Mouse (Mus musculus): Measurements from ENCODE around the gene Rnf19b. TPM values are rescaled to one million over a fixed set of nuclear protein-coding genes. Genes with fewer than 3 reads are reported as not detected.

The Rnf19b gene
- polyA plus RNA-seq, 1 experiment: 51.1 TPM

GRCm38 (mm10) chr4:129110804-129111203 is 52.7 kb downstream of the Rnf19b start:
- TF ChIP-seq POLR2A (IDR thresholded peaks at IDR 0.05; ENCODE audit: borderline replicate concordance, extremely low read depth, low read depth, low read length) (no peak), CTCF (IDR thresholded peaks at IDR 0.05; ENCODE audit: insufficient read depth, low read length) (no peak)

GRCm38 (mm10) chr4:129111350-129111749 is 53.3 kb downstream of the Rnf19b start:
- 52% methylated on average over 11 of the region's 11 CpGs for WGBS
- Histone ChIP-seq H3K4me1 (ENCODE audit: control insufficient read depth, insufficient read depth, low read length) (no peaks in the 10 kb centered on the region), H3K4me3 (replicated peaks; ENCODE audit: extremely low read depth, low read depth, low read length) (no peak overlapping the region)
- no peak for TF ChIP-seq CTCF (IDR thresholded peaks at IDR 0.05; ENCODE audit: insufficient read depth, low read length)
- no peak for TF ChIP-seq POLR2A (IDR thresholded peaks at IDR 0.05; ENCODE audit: borderline replicate concordance, extremely low read depth, low read depth, low read length)
- DNase-seq: no peak

More at GRCm38 (mm10) chr4:129110804-129111203, 52.7 kb downstream of the Rnf19b start:
- no peak for DNase-seq
- WGBS: 86% methylated on average over 6 of the region's 6 CpGs
- Histone ChIP-seq H3K4me3 (replicated peaks; ENCODE audit: extremely low read depth, low read depth, low read length) (no peak overlapping the region), H3K4me1 (ENCODE audit: control insufficient read depth, insufficient read depth, low read length) (no peaks in the 10 kb centered on the region)

GRCm38 (mm10) chr4:129112231-129112630 is 54.2 kb downstream of the Rnf19b start:
- no peaks in the 10 kb centered on the region for H3K4me1 ChIP-seq (ENCODE audit: control insufficient read depth, insufficient read depth, low read length)
- TF ChIP-seq CTCF (IDR thresholded peaks at IDR 0.05; ENCODE audit: insufficient read depth, low read length): no peak
- no peak for TF ChIP-seq POLR2A (IDR thresholded peaks at IDR 0.05; ENCODE audit: borderline replicate concordance, extremely low read depth, low read depth, low read length)
- H3K4me3 ChIP-seq (replicated peaks; ENCODE audit: extremely low read depth, low read depth, low read length): no peak overlapping the region
- 42% methylated on average over 13 of the region's 13 CpGs for WGBS
- DNase-seq: no peak

GRCm38 (mm10) chr4:129113083-129113988 is 55.3 kb downstream of the Rnf19b start:
- WGBS: 34% methylated on average over 28 of the region's 28 CpGs

GRCm38 (mm10) chr4:129116703-129117102 is 58.6 kb downstream of the Rnf19b start:
- no peak overlapping the region for H3K4me3 ChIP-seq (replicated peaks; ENCODE audit: extremely low read depth, low read depth, low read length)
- no peak for TF ChIP-seq CTCF (IDR thresholded peaks at IDR 0.05; ENCODE audit: insufficient read depth, low read length)
- no peak for TF ChIP-seq POLR2A (IDR thresholded peaks at IDR 0.05; ENCODE audit: borderline replicate concordance, extremely low read depth, low read depth, low read length)
- 93% methylated on average over 8 of the region's 8 CpGs for WGBS
- no peaks in the 10 kb centered on the region for H3K4me1 ChIP-seq (ENCODE audit: control insufficient read depth, insufficient read depth, low read length)
- no peak for DNase-seq

More at GRCm38 (mm10) chr4:129113083-129113988, 55.3 kb downstream of the Rnf19b start:
- no peak overlapping the region for H3K4me3 ChIP-seq (replicated peaks; ENCODE audit: extremely low read depth, low read depth, low read length)
- DNase-seq: no peak
- no peaks in the 10 kb centered on the region for H3K4me1 ChIP-seq (ENCODE audit: control insufficient read depth, insufficient read depth, low read length)
- TF ChIP-seq POLR2A (IDR thresholded peaks at IDR 0.05; ENCODE audit: borderline replicate concordance, extremely low read depth, low read depth, low read length) (no peak), CTCF (IDR thresholded peaks at IDR 0.05; ENCODE audit: insufficient read depth, low read length) (peak; percentile 61)

- TF ChIP-seq CTCF (IDR thresholded peaks at IDR 0.05; ENCODE audit: insufficient read depth, low read length): no peak
- no peak for DNase-seq
- Histone ChIP-seq H3K4me1 (ENCODE audit: control insufficient read depth, insufficient read depth, low read length) (no peaks in the 10 kb centered on the region), H3K4me3 (replicated peaks; ENCODE audit: extremely low read depth, low read depth, low read length) (no peak overlapping the region)
- 75% methylated on average over 14 of the region's 14 CpGs for WGBS
Measured at GRCm38 (mm10) chr4:129117720-129118510, 59.8 kb downstream of the Rnf19b start.

- Histone ChIP-seq H3K4me1 (ENCODE audit: control insufficient read depth, insufficient read depth, low read length) (no peaks in the 10 kb centered on the region), H3K4me3 (replicated peaks; ENCODE audit: extremely low read depth, low read depth, low read length) (no peak overlapping the region)
- 70% methylated on average over 10 of the region's 10 CpGs for WGBS
- DNase-seq: no peak
- TF ChIP-seq CTCF (IDR thresholded peaks at IDR 0.05; ENCODE audit: insufficient read depth, low read length): no peak
- no peak for TF ChIP-seq POLR2A (IDR thresholded peaks at IDR 0.05; ENCODE audit: borderline replicate concordance, extremely low read depth, low read depth, low read length)
Measured at GRCm38 (mm10) chr4:129119708-129120107, 61.6 kb downstream of the Rnf19b start.

- DNase-seq: peak; percentile 41
- no peaks in the 10 kb centered on the region for H3K4me1 ChIP-seq (ENCODE audit: control insufficient read depth, insufficient read depth, low read length)
- 2% methylated on average over 59 of the region's 59 CpGs for WGBS
- H3K4me3 ChIP-seq (replicated peaks; ENCODE audit: extremely low read depth, low read depth, low read length): no peak overlapping the region
- TF ChIP-seq CTCF (IDR thresholded peaks at IDR 0.05; ENCODE audit: insufficient read depth, low read length): no peak
- no peak for TF ChIP-seq POLR2A (IDR thresholded peaks at IDR 0.05; ENCODE audit: borderline replicate concordance, extremely low read depth, low read depth, low read length)
Measured at GRCm38 (mm10) chr4:129120520-129121445, 62.7 kb downstream of the Rnf19b start.
